Mouse (Mus musculus) hindbrain, embryonic 13.5 days (tissue): ENCODE results near the gene Ndufc2. TPM values are rescaled to one million over a fixed set of nuclear protein-coding genes. Genes with fewer than 3 reads are reported as not detected.
"Not testable (repeated sequence)": the region's sequence is repeated elsewhere in the genome, so short reads cannot be mapped to it uniquely, and the experiment has no call there.

Experiments used
- ATAC-seq: fragments of 200-750 bp; cut with Nextera tagmentation; 2 replicates; pipeline ENCODE4 v1.8.0; 2017; ENCODE audit warnings: moderate TSS enrichment; ENCODE audit not compliant: low FRiP score
- H3K27ac ChIP-seq: fragments of 300-500 bp; sonication (generic); 2 replicates; pipeline ENCODE4 v1.5.1; 2015; ENCODE audit warnings: inconsistent platforms, mild to moderate bottlenecking, moderate library complexity
- H3K27me3 ChIP-seq: fragments of 300-500 bp; sonication (generic); 2 replicates; pipeline ENCODE4 v1.6.1; 2015; ENCODE audit warnings: mild to moderate bottlenecking, inconsistent platforms
- H3K36me3 ChIP-seq: fragments of 300-500 bp; sonication (generic); 2 replicates; pipeline ENCODE4 v1.6.1; 2015; ENCODE audit warnings: mild to moderate bottlenecking, inconsistent platforms
- H3K4me1 ChIP-seq: fragments of 300-500 bp; sonication (generic); replicated peaks from 2 replicates; pipeline ENCODE4 v1.6.1; 2015; ENCODE audit warnings: inconsistent platforms
- H3K4me2 ChIP-seq: fragments of 300-500 bp; sonication (generic); 2 replicates; pipeline ENCODE4 v1.6.1; 2015; ENCODE audit warnings: inconsistent platforms, mild to moderate bottlenecking, moderate library complexity
- H3K4me3 ChIP-seq: fragments of 300-500 bp; sonication (generic); 2 replicates; pipeline ENCODE4 v1.5.1; 2015; ENCODE audit warnings: mild to moderate bottlenecking, inconsistent platforms
- H3K9ac ChIP-seq: fragments of 300-500 bp; sonication (generic); 2 replicates; pipeline ENCODE4 v1.6.1; 2015; ENCODE audit warnings: mild to moderate bottlenecking, inconsistent platforms
- H3K9me3 ChIP-seq: fragments of 300-500 bp; sonication (generic); 2 replicates; pipeline ENCODE4 v1.6.1; 2016; ENCODE audit warnings: inconsistent platforms
- WGBS: fragments of 180-500 bp; shearing (Covaris S2); methylation state at CpG from one replicate; pipeline ENCODE4 v1.1.7; 2015; 5-methylcytosine and 5-hydroxymethylcytosine counted together
- polyA plus RNA-seq: library from polyadenylated mRNA; unstranded; fragments of >200 nt; fragmentation: Nextera tagmentation; extraction: Ambion mirVana; gene quantifications from 2 replicates; pipeline ENCODE4 v1.2.1, GENCODE M21; 2015

Ndufc2 gene
- polyA plus RNA-seq, 1 experiment from 2014 or later: 471 TPM

- H3K4me2 ChIP-seq: no peak overlapping the region
- H3K9me3 ChIP-seq: no peaks in the 10 kb centered on the region
- no peaks in the 10 kb centered on the region for H3K27me3 ChIP-seq
- no peak overlapping the region for H3K27ac ChIP-seq
- ATAC-seq: no peak
- no peak overlapping the region for H3K4me3 ChIP-seq
- no peaks in the 10 kb centered on the region for H3K36me3 ChIP-seq
- no peaks in the 10 kb centered on the region for H3K4me1 ChIP-seq
- no peak overlapping the region for H3K9ac ChIP-seq
These were observed 39.2 kb downstream of the Ndufc2 start for GRCm38 (mm10) chr7:97438986-97439385.

DNA sequence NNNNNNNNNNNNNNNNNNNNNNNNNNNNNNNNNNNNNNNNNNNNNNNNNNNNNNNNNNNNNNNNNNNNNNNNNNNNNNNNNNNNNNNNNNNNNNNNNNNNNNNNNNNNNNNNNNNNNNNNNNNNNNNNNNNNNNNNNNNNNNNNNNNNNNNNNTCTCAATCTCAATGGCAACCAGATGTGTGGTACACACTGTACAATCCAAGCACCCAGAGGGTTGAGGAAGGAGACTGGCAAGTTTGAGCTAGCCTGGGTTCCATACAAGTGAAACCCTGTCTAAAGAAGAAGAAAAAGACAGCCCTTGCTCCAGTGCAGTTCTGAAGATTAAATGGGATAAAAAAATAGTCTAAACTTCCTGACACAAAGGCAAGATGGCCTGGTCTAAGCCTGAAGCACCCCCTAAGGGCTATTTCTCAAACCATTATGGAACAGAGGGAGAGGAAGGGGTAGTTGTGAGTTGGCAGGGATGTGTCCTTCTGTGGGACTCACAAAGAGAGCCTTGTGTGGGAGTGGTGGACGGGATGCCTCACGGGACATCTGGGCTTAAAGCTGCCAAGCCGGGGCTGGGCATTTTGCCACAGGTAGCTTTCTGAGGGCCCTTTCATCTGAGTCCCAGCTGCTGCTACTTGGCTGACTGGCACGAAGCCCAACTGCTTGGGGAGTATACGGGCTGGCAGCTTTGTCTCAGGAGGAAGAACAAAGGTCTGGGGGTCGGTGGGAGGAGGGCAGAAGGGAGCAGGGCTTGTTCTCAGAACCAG lies 46.5 kb downstream of the Ndufc2 start:
- peaks cover 8% of the 10 kb centered on the region; the same call in 1 of the 2 replicates for H3K9me3 ChIP-seq

DNA sequence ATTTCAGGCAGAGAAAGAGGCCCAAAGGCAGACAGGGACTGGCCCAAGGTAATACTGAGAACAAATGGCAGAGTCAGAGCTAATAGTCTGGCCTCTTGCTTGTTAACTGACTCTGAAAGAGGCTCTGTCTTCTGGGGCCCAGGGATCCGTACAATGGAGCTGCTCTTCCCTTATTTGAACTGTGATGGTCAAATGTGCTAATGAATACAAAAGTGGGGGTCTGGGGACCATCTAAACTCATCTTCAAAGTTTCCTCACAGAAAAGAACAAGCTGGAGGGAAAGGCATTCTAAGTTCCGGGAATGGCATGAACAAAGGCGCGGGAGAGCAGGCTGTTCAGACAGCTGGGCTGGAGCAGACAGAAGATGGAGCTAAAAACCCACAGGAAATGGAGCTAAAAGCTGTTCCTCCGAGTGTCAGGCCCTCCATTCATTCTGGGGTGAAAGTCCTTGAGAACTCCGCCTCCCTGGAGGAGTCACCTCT lies 47.3 kb downstream of the Ndufc2 start:
- Histone ChIP-seq H3K4me2 (no peak overlapping the region), H3K27ac (peak overlapping the region; percentile 94), H3K4me1 (peaks cover 12% of the 10 kb centered on the region; the same call in 1 of the 2 replicates), H3K9me3 (peaks cover 8% of the 10 kb centered on the region; the same call in 1 of the 2 replicates), H3K4me3 (no peak overlapping the region), H3K9ac (no peak overlapping the region), H3K27me3 (no peaks in the 10 kb centered on the region), H3K36me3 (no peaks in the 10 kb centered on the region)
- ATAC-seq: peak; percentile 84
- 41% methylated on average over 6 of the region's 6 CpGs for WGBS

More for the DNA sequence above, 46.5 kb downstream of the Ndufc2 start:
- Histone ChIP-seq H3K27ac (peak overlapping the region; percentile 94), H3K4me2 (no peak overlapping the region), H3K27me3 (no peaks in the 10 kb centered on the region), H3K4me3 (no peak overlapping the region), H3K36me3 (no peaks in the 10 kb centered on the region), H3K9ac (no peak overlapping the region), H3K4me1 (peaks cover 12% of the 10 kb centered on the region; the same call in 1 of the 2 replicates)
- peak; percentile 97 for ATAC-seq
- WGBS: 25% methylated on average over 6 of the region's 6 CpGs

GRCm38 (mm10) chr7:97451023-97451422 lies 51.2 kb downstream of the Ndufc2 start, which contains the start of gene Kctd14:
Gene Kctd14, plus strand, starts transcription at chr7:97451323.
- H3K9ac ChIP-seq, ATAC-seq, H3K4me2 ChIP-seq, H3K9me3 ChIP-seq, H3K27ac ChIP-seq, H3K36me3 ChIP-seq, H3K4me3 ChIP-seq: not testable (repeated sequence)
- 81% methylated on average over 2 of the region's 2 CpGs for WGBS
- H3K27me3 ChIP-seq: 0 out of 2 replicates have a peak, but pooled peaks cover 13% of the 10 kb centered on the region
- H3K4me1 ChIP-seq: peaks cover 22% of the 10 kb centered on the region

- WGBS: 84% methylated on average over 6 of the region's 6 CpGs
- Histone ChIP-seq H3K27ac (no peak overlapping the region), H3K36me3 (no peaks in the 10 kb centered on the region), H3K4me3 (no peak overlapping the region), H3K4me2 (no peak overlapping the region), H3K9me3 (peaks cover 8% of the 10 kb centered on the region; the same call in 1 of the 2 replicates), H3K9ac (no peak overlapping the region), H3K4me1 (peaks cover 13% of the 10 kb centered on the region), H3K27me3 (0 out of 2 replicates have a peak, but pooled peaks cover 13% of the 10 kb centered on the region)
- ATAC-seq: no peak
These were observed 52.4 kb downstream of the Ndufc2 start for GRCm38 (mm10) chr7:97452196-97452595.

GRCm38 (mm10) chr7:97453141-97453921 lies 53.5 kb downstream of the Ndufc2 start:
- H3K36me3 ChIP-seq: no peaks in the 10 kb centered on the region
- WGBS: 10% methylated on average over 27 of the region's 27 CpGs
- H3K4me3 ChIP-seq: peak overlapping the region; percentile 23
- H3K9me3 ChIP-seq: peaks cover 8% of the 10 kb centered on the region; the same call in 1 of the 2 replicates
- H3K4me2 ChIP-seq: peak overlapping the region; percentile 48
- peaks cover 10% of the 10 kb centered on the region for H3K4me1 ChIP-seq
- H3K27ac ChIP-seq: no peak overlapping the region
- H3K9ac ChIP-seq: peak overlapping the region; percentile 21; the same call in 1 of the 2 replicates
- H3K27me3 ChIP-seq: 0 out of 2 replicates have a peak, but pooled peaks cover 13% of the 10 kb centered on the region
- no peak for ATAC-seq

- no peak for ATAC-seq
- Histone ChIP-seq H3K4me1 (peaks cover 10% of the 10 kb centered on the region), H3K4me2 (no peak overlapping the region), H3K27me3 (0 out of 2 replicates have a peak, but pooled peaks cover 13% of the 10 kb centered on the region), H3K27ac (no peak overlapping the region), H3K36me3 (no peaks in the 10 kb centered on the region), H3K4me3 (no peak overlapping the region), H3K9ac (no peak overlapping the region), H3K9me3 (no peaks in the 10 kb centered on the region)
- 95% methylated on average over 10 of the region's 10 CpGs for WGBS
These were observed 55.0 kb downstream of the Ndufc2 start for GRCm38 (mm10) chr7:97454795-97455194.

DNA sequence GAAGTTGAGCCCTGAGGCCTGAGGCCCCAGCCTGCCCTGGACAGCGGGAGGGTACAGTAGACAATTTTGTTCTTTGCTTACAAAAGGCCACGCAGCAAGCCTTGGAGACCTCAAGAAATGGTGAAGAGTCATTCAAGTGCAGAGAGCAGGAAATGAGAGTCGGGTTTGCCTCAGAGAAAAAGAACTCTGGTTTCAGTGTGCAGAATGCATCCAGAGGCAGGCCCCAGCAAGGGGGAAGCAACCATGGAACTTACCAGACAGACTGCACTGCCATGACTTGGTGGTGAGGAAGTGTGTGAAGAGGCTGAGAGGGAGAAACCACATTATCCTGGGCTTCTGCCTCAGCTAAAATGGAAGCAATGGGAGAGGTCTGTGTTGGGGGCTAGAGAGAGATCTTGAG lies 55.8 kb downstream of the Ndufc2 start:
- H3K36me3 ChIP-seq: no peaks in the 10 kb centered on the region
- no peak overlapping the region for H3K27ac ChIP-seq
- ATAC-seq: no peak
- 82% methylated on average over 3 of the region's 3 CpGs for WGBS
- H3K9me3 ChIP-seq: no peaks in the 10 kb centered on the region
- H3K4me3 ChIP-seq: no peak overlapping the region
- H3K27me3 ChIP-seq: 0 out of 2 replicates have a peak, but pooled peaks cover 13% of the 10 kb centered on the region
- no peak overlapping the region for H3K4me2 ChIP-seq
- no peak overlapping the region for H3K9ac ChIP-seq
- H3K4me1 ChIP-seq: peaks cover 10% of the 10 kb centered on the region

Other genes starting within 250 kb of the Ndufc2 start
- 3.2 and 3.6 TPM in 2 replicates for gene Usp35, start 68.0 kb upstream of the Ndufc2 start, polyA plus RNA-seq
- 7.6 and 7.9 TPM in 2 replicates for gene Kctd21, start 67.7 kb upstream of the Ndufc2 start, polyA plus RNA-seq
- 16.5 and 17.4 TPM in 2 replicates for gene Alg8, start 28.4 kb upstream of the Ndufc2 start, polyA plus RNA-seq
- 1.8 and 2.6 TPM in 2 replicates for gene Thrsp, start 17.7 kb downstream of the Ndufc2 start, polyA plus RNA-seq
- 1.1 and 1.5 TPM in 2 replicates for gene Kctd14, start 51.3 kb downstream of the Ndufc2 start, polyA plus RNA-seq
- 50.0 and 50.9 TPM in 2 replicates for gene Ints4, start 81.0 kb downstream of the Ndufc2 start, polyA plus RNA-seq
- gene Aamdc, start 179.5 kb downstream of the Ndufc2 start, polyA plus RNA-seq: 45.9 and 51.0 TPM in 2 replicates
- gene Rsf1, start 179.9 kb downstream of the Ndufc2 start, polyA plus RNA-seq: 35.4 and 36.2 TPM in 2 replicates